18 mouse cellular contexts compared by ENCODE assay signal in the genomic region with DNA sequence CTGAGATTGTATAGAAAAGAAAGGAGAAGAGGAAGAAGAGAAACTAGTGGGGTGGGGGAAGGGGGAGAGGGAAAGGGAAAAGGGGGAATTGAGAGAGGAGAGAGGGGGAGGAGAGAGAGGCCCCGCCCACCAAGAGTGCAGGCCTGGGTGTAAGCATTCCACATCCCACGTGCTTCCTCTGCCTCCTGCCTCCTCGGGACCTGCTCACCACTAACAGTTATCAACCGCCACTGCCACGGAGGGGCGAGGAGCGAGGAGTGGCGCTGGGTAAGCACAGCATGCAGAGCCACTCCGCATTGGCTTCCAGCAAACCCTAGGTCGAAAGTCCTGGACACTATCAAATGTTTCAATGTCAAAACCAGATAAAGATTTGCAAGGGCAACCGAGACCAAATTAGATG. TPM values are rescaled to one million over a fixed set of nuclear protein-coding genes. Genes with fewer than 3 reads are reported as not detected.
A peak's percentile ranks its signal among the peaks of the same experiment; 100 is the strongest.
DNase-seq lines count a peak whose midpoint lies in the region; ATAC-seq and TF ChIP-seq lines count a peak whose summit lies in the region.
"Had no signal": no experiment of that assay in that cellular context is flagged by ENCODE, and none has a peak within 500 bp of the region (broad histone marks: within the 10 kb centered on the region; RNA-seq: fewer than 3 reads in every experiment).

No protein-coding gene starts in this region.

- TF ChIP-seq EP300 in stomach, postnatal 0 days (optimal IDR thresholded peaks at IDR 0.05), result no peak

- no peak overlapping the region for H3K27ac ChIP-seq in heart, embryonic 11.5 days (ENCODE audit: low read depth, low read length)
- no peak overlapping the region for H3K27ac ChIP-seq in lung, embryonic 16.5 days (ENCODE audit: low read length)
- no peak overlapping the region for H3K27ac ChIP-seq in liver, embryonic 11.5 days (ENCODE audit: low read depth, low read length)
- no peak overlapping the region for H3K27ac ChIP-seq in stomach, postnatal 0 days (replicated peaks)
- no peak overlapping the region for H3K27ac ChIP-seq in midbrain, embryonic 11.5 days (ENCODE audit: low read depth, low read length)
- H3K27ac ChIP-seq: neural tube, embryonic 12.5 days had no signal

- H3K4me3 ChIP-seq in heart, embryonic 11.5 days (ENCODE audit: low read depth, low read length), result peak overlapping the region; percentile 18; the same call in 1 of the 2 replicates
- H3K4me3 ChIP-seq in lung, embryonic 16.5 days (ENCODE audit: low read length), result no peak overlapping the region
- H3K4me3 ChIP-seq in liver, embryonic 11.5 days (ENCODE audit: low read depth, low read length), result no peak overlapping the region
- H3K4me3 ChIP-seq in stomach, postnatal 0 days (ENCODE audit: low read depth, low read length), result no peak overlapping the region
- no peak overlapping the region for H3K4me3 ChIP-seq in midbrain, embryonic 11.5 days (ENCODE audit: low read depth, low read length)
- H3K4me3 ChIP-seq: neural tube, embryonic 12.5 days had no signal

- intact Hi-C loops in heart, postnatal 25 days (cut with DNase I), result no loop called here

- DNase-seq in heart, postnatal 25 days (ENCODE audit: low spot score), result no peak
- no peak for DNase-seq in lung, postnatal 14 days
- DNase-seq in liver, embryonic 11.5 days (ENCODE audit: low spot score), result no peak
- DNase-seq in stomach, postnatal 0 days (ENCODE audit: low spot score), result peak; percentile 37
- DNase-seq in thymus, postnatal 25 days, result no peak
- no peak for DNase-seq in midbrain, embryonic 11.5 days (ENCODE audit: low spot score, missing footprints)
- DNase-seq: B cell, adult 2 months; cerebellum, adult 8-10 months; lung, adult 18-20 months; midbrain, embryonic 14.5 days; retina, postnatal 1 day had no signal

- H3K9ac ChIP-seq in heart, embryonic 11.5 days (ENCODE audit: low read depth, low read length), result no peak overlapping the region
- H3K9ac ChIP-seq in lung, embryonic 16.5 days (ENCODE audit: low read length), result no peak overlapping the region
- H3K9ac ChIP-seq in liver, embryonic 11.5 days (ENCODE audit: low read depth, low read length), result no peak overlapping the region
- H3K9ac ChIP-seq in stomach, postnatal 0 days (ENCODE audit: low read length), result no peak overlapping the region
- H3K9ac ChIP-seq in midbrain, embryonic 11.5 days (ENCODE audit: low read length), result no peak overlapping the region
- H3K9ac ChIP-seq: neural tube, embryonic 12.5 days had no signal

- peaks cover 9% of the 10 kb centered on the region; the same call in 1 of the 2 replicates for H3K4me1 ChIP-seq in heart, embryonic 11.5 days (ENCODE audit: control insufficient read depth, insufficient read depth, low read length)
- no peaks in the 10 kb centered on the region for H3K4me1 ChIP-seq in lung, embryonic 16.5 days (replicated peaks; ENCODE audit: control insufficient read depth, insufficient read depth, low read length)
- peaks cover 10% of the 10 kb centered on the region for H3K4me1 ChIP-seq in liver, embryonic 11.5 days (replicated peaks; ENCODE audit: control insufficient read depth, insufficient read depth, low read length)
- no peaks in the 10 kb centered on the region for H3K4me1 ChIP-seq in stomach, postnatal 0 days (replicated peaks; ENCODE audit: control insufficient read depth, insufficient read depth)
- peaks cover 9% of the 10 kb centered on the region for H3K4me1 ChIP-seq in midbrain, embryonic 11.5 days (ENCODE audit: control insufficient read depth, insufficient read depth, low read length)

- no peaks in the 10 kb centered on the region for H3K27me3 ChIP-seq in heart, embryonic 11.5 days (ENCODE audit: control insufficient read depth, insufficient read depth, low read length)
- H3K27me3 ChIP-seq in lung, embryonic 16.5 days (ENCODE audit: control insufficient read depth, insufficient read depth, low read depth, low read length), result no peaks in the 10 kb centered on the region
- H3K27me3 ChIP-seq in liver, embryonic 11.5 days (replicated peaks; ENCODE audit: control insufficient read depth, insufficient read depth, low read length), result no peaks in the 10 kb centered on the region
- no peaks in the 10 kb centered on the region for H3K27me3 ChIP-seq in stomach, postnatal 0 days (ENCODE audit: control insufficient read depth, insufficient read depth, low read length)
- no peaks in the 10 kb centered on the region for H3K27me3 ChIP-seq in midbrain, embryonic 11.5 days (ENCODE audit: control insufficient read depth, insufficient read depth, low read length)
- H3K27me3 ChIP-seq: neural tube, embryonic 12.5 days had no signal

- H3K36me3 ChIP-seq in heart, embryonic 11.5 days (ENCODE audit: control insufficient read depth, insufficient read depth, low read length), result no peaks in the 10 kb centered on the region
- no peaks in the 10 kb centered on the region for H3K36me3 ChIP-seq in lung, embryonic 16.5 days (ENCODE audit: control insufficient read depth, insufficient read depth, low read length)
- no peaks in the 10 kb centered on the region for H3K36me3 ChIP-seq in liver, embryonic 11.5 days (ENCODE audit: control insufficient read depth, insufficient read depth, low read length)
- no peaks in the 10 kb centered on the region for H3K36me3 ChIP-seq in stomach, postnatal 0 days (ENCODE audit: control insufficient read depth, insufficient read depth, low read length)
- H3K36me3 ChIP-seq in midbrain, embryonic 11.5 days (ENCODE audit: control insufficient read depth, insufficient read depth, low read length), result no peaks in the 10 kb centered on the region
- H3K36me3 ChIP-seq: neural tube, embryonic 12.5 days had no signal

- no peak for TF ChIP-seq CTCF in stomach, postnatal 0 days (IDR thresholded peaks at IDR 0.05; ENCODE audit: low read depth)

- peak overlapping the region; percentile 46 for H3K4me2 ChIP-seq in heart, embryonic 11.5 days
- H3K4me2 ChIP-seq in lung, embryonic 16.5 days (ENCODE audit: low read depth, low read length), result no peak overlapping the region
- peak overlapping the region; percentile 30 for H3K4me2 ChIP-seq in liver, embryonic 11.5 days
- no peak overlapping the region for H3K4me2 ChIP-seq in stomach, postnatal 0 days (replicated peaks; ENCODE audit: low read depth)
- H3K4me2 ChIP-seq in midbrain, embryonic 11.5 days, result no peak overlapping the region
- H3K4me2 ChIP-seq: neural tube, embryonic 12.5 days had no signal

- 7% methylated on average over 11 of the region's 11 CpGs for WGBS in heart, embryonic 11.5 days (ENCODE audit: insufficient replicate concordance)
- 15% methylated on average over 11 of the region's 11 CpGs for WGBS in lung, embryonic 16.5 days
- WGBS in liver, embryonic 11.5 days, result 14% methylated on average over 11 of the region's 11 CpGs
- WGBS in stomach, postnatal 0 days, result 19% methylated on average over 11 of the region's 11 CpGs
- 43% methylated on average over 11 of the region's 11 CpGs for WGBS in midbrain, embryonic 11.5 days

- no peak for ATAC-seq in heart, embryonic 11.5 days (replicated peaks; ENCODE audit: insufficient number of reproducible peaks, low FRiP score, low TSS enrichment)
- ATAC-seq in lung, embryonic 16.5 days (ENCODE audit: low read depth), result peak; percentile 34; the same call in 1 of the 2 replicates
- ATAC-seq in liver, embryonic 11.5 days (replicated peaks; ENCODE audit: low FRiP score), result no peak
- ATAC-seq in stomach, postnatal 0 days (ENCODE audit: low FRiP score, low TSS enrichment), result peak; percentile 54; the same call in 1 of the 2 replicates
- no peak for ATAC-seq in midbrain, embryonic 11.5 days (ENCODE audit: low FRiP score)
- ATAC-seq: inflammation-experienced regulatory T-cells, adult 6 months had no signal

- H3K9me3 ChIP-seq in heart, embryonic 11.5 days (replicated peaks; ENCODE audit: control insufficient read depth, low read length), result no peaks in the 10 kb centered on the region
- no peaks in the 10 kb centered on the region for H3K9me3 ChIP-seq in lung, embryonic 16.5 days (ENCODE audit: control insufficient read depth, low read length)
- no peaks in the 10 kb centered on the region for H3K9me3 ChIP-seq in liver, embryonic 11.5 days (ENCODE audit: control insufficient read depth, low read length)
- H3K9me3 ChIP-seq in stomach, postnatal 0 days (ENCODE audit: control insufficient read depth, low read length), result no peaks in the 10 kb centered on the region
- no peaks in the 10 kb centered on the region for H3K9me3 ChIP-seq in midbrain, embryonic 11.5 days (ENCODE audit: control insufficient read depth, low read length)
- H3K9me3 ChIP-seq: neural tube, embryonic 12.5 days had no signal

RNA-seq across cellular contexts. Expression of a gene that starts 11.4 kb away (rescaled TPM):
- polyA plus RNA-seq in heart, embryonic 11.5 days (2014; fragmentation: Nextera tagmentation; extraction: Ambion mirVana), result not detected in 2 replicates
- not detected for total RNA-seq in heart, postnatal 25 days (2021)
- polyA plus RNA-seq in lung, embryonic 16.5 days (2015; fragmentation: Nextera tagmentation; extraction: Ambion mirVana), result not detected in 2 replicates
- polyA plus RNA-seq in liver, embryonic 11.5 days (2014; fragmentation: Nextera tagmentation; extraction: Ambion mirVana), result not detected in 2 replicates
- polyA plus RNA-seq in stomach, postnatal 0 days (2015; fragmentation: Nextera tagmentation; extraction: Ambion mirVana), result 0.13 TPM in 1 of 2 replicates, not detected in the other
- not detected in 2 replicates for polyA plus RNA-seq in midbrain, embryonic 11.5 days (2014; fragmentation: Nextera tagmentation; extraction: Ambion mirVana)
- total RNA-seq: layer of hippocampus, adult 8-10 months; left cerebral cortex, postnatal 10 days had no signal
- polyA plus RNA-seq: midbrain, embryonic 14.5 days; neural tube, embryonic 12.5 days; urinary bladder, adult 2 months had no signal

RNA-seq across cellular contexts. Expression of a gene that starts 16.6 kb away (rescaled TPM):
- 27.9 and 28.2 TPM in 2 replicates for polyA plus RNA-seq in heart, embryonic 11.5 days (2014; fragmentation: Nextera tagmentation; extraction: Ambion mirVana)
- total RNA-seq in heart, postnatal 25 days (2021), result 10 to 100 TPM; 39.1 to 39.3 TPM
- polyA plus RNA-seq in lung, embryonic 16.5 days (2015; fragmentation: Nextera tagmentation; extraction: Ambion mirVana), result 52.0 and 52.1 TPM in 2 replicates
- polyA plus RNA-seq in liver, embryonic 11.5 days (2014; fragmentation: Nextera tagmentation; extraction: Ambion mirVana), result 13.8 and 15.3 TPM in 2 replicates
- polyA plus RNA-seq in stomach, postnatal 0 days (2015; fragmentation: Nextera tagmentation; extraction: Ambion mirVana), result 18.9 and 20.9 TPM in 2 replicates
- 44.0 and 44.8 TPM in 2 replicates for polyA plus RNA-seq in midbrain, embryonic 11.5 days (2014; fragmentation: Nextera tagmentation; extraction: Ambion mirVana)

RNA-seq across cellular contexts. Expression of a gene that starts 28.4 kb away (rescaled TPM):
- polyA plus RNA-seq in heart, embryonic 11.5 days (2014; fragmentation: Nextera tagmentation; extraction: Ambion mirVana), result 3.3 and 4.4 TPM in 2 replicates
- total RNA-seq in heart, postnatal 25 days (2021), result 1 to 10 TPM; 3.6 to 3.8 TPM
- 4.7 and 7.1 TPM in 2 replicates for polyA plus RNA-seq in lung, embryonic 16.5 days (2015; fragmentation: Nextera tagmentation; extraction: Ambion mirVana)
- 6.2 and 6.8 TPM in 2 replicates for polyA plus RNA-seq in liver, embryonic 11.5 days (2014; fragmentation: Nextera tagmentation; extraction: Ambion mirVana)
- 10.0 TPM in 2 replicates for polyA plus RNA-seq in stomach, postnatal 0 days (2015; fragmentation: Nextera tagmentation; extraction: Ambion mirVana)
- polyA plus RNA-seq in midbrain, embryonic 11.5 days (2014; fragmentation: Nextera tagmentation; extraction: Ambion mirVana), result 2.6 and 2.7 TPM in 2 replicates

RNA-seq across cellular contexts. Expression of a gene that starts 54.9 kb away (rescaled TPM):
- polyA plus RNA-seq in heart, embryonic 11.5 days (2014; fragmentation: Nextera tagmentation; extraction: Ambion mirVana), result 9.4 and 10.5 TPM in 2 replicates
- total RNA-seq in heart, postnatal 25 days (2021), result 10 to 100 TPM; 21.6 to 31.0 TPM
- 6.8 and 7.4 TPM in 2 replicates for polyA plus RNA-seq in lung, embryonic 16.5 days (2015; fragmentation: Nextera tagmentation; extraction: Ambion mirVana)
- polyA plus RNA-seq in liver, embryonic 11.5 days (2014; fragmentation: Nextera tagmentation; extraction: Ambion mirVana), result 3.6 and 3.9 TPM in 2 replicates
- 9.5 and 10.0 TPM in 2 replicates for polyA plus RNA-seq in stomach, postnatal 0 days (2015; fragmentation: Nextera tagmentation; extraction: Ambion mirVana)
- 3.9 and 4.4 TPM in 2 replicates for polyA plus RNA-seq in midbrain, embryonic 11.5 days (2014; fragmentation: Nextera tagmentation; extraction: Ambion mirVana)

RNA-seq across cellular contexts. Expression of a gene that starts 58.5 kb away (rescaled TPM):
- 48.4 and 72.2 TPM in 2 replicates for polyA plus RNA-seq in heart, embryonic 11.5 days (2014; fragmentation: Nextera tagmentation; extraction: Ambion mirVana)
- total RNA-seq in heart, postnatal 25 days (2021), result 100 to 1,000 TPM in 1 of 2 experiments, 10 to 100 TPM in 1; 89.9 to 101 TPM
- 77.7 and 87.5 TPM in 2 replicates for polyA plus RNA-seq in lung, embryonic 16.5 days (2015; fragmentation: Nextera tagmentation; extraction: Ambion mirVana)
- polyA plus RNA-seq in liver, embryonic 11.5 days (2014; fragmentation: Nextera tagmentation; extraction: Ambion mirVana), result 52.7 and 55.7 TPM in 2 replicates
- polyA plus RNA-seq in stomach, postnatal 0 days (2015; fragmentation: Nextera tagmentation; extraction: Ambion mirVana), result 34.5 TPM in 2 replicates
- polyA plus RNA-seq in midbrain, embryonic 11.5 days (2014; fragmentation: Nextera tagmentation; extraction: Ambion mirVana), result 91.0 and 93.8 TPM in 2 replicates

Comparison
In these comparisons a context has a peak if more than half of its experiments do, and no peak if none do; other contexts are left out.
1. ATAC-seq: peak in lung, embryonic 16.5 days (single experiment) and stomach, postnatal 0 days (single experiment); none in heart, embryonic 11.5 days (single experiment), liver, embryonic 11.5 days (single experiment) and midbrain, embryonic 11.5 days (single experiment).
2. H3K4me2 ChIP-seq: peak in heart, embryonic 11.5 days (single experiment) and liver, embryonic 11.5 days (single experiment); none in lung, embryonic 16.5 days (single experiment), stomach, postnatal 0 days (single experiment) and midbrain, embryonic 11.5 days (single experiment).